Mouse (Mus musculus) erythroblast, embryonic 14.5 days (primary cell): Measurements from ENCODE around the gene Mapk10.

Experiments used
- GATA1 ChIP-seq: IDR thresholded peaks from 2 replicates; pipeline ENCODE4 v1.6.1; 2012; ENCODE audit warnings: low read length, inconsistent platforms, mixed read lengths
- TAL1 ChIP-seq: IDR thresholded peaks from 3 replicates; pipeline ENCODE4 v1.6.1; 2012; ENCODE audit warnings: low read length, inconsistent platforms, mixed read lengths

DNA sequence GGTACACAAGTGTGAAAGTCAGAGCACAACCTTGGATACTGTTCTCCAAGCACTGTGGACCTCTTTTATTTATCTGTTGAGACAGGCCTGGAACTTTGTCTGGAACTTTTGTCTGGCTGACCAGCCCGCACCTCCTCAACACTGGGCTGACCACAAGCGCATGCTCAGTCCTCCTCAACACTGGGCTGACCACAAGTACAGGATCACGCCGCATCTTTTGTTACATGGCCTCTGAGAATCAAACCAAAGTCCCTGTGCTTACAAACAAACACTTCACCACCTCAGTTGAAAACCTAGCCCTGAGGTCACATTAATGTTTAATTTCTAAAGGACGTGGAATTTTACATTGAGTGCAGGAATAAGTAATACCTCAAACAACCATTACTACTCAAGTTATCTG lies 246.7 kb downstream of the Mapk10 start:
- TF ChIP-seq GATA1, result no peak
- TF ChIP-seq TAL1, result no peak
